Mouse (Mus musculus) ES-E14 (cell line): ENCODE measurements at regions not wholly inside any gene's neighbourhood (a gene's known extent, or its start where the extent isn't known, plus 50 kb on each side); places are given as distances from the start of the nearest gene placed in this dataset.

ENCODE experiments used
- DNase-seq: peaks from one replicate; pipeline ENCODE4 v3.0.0-alpha.2; 2013; ENCODE audit warnings: low read depth, low spot score
- H3K27ac ChIP-seq: 2 replicates; pipeline ENCODE4 v1.5.1; 2012; ENCODE audit warnings: low read depth, mild to moderate bottlenecking, low read length, moderate library complexity, mixed read lengths; ENCODE audit not compliant: poor library complexity, insufficient read depth, severe bottlenecking
- H3K36me3 ChIP-seq: 2 replicates; pipeline ENCODE4 v1.6.1; 2012; ENCODE audit warnings: mild to moderate bottlenecking, low read length, moderate library complexity, mixed read lengths; ENCODE audit not compliant: control insufficient read depth, poor library complexity, insufficient read depth, severe bottlenecking
- H3K4me1 ChIP-seq, 2 experiments: fragments of 150-350 bp in 1 of 2; sonication (generic) in 1 of 2; 2 replicates each; pipeline ENCODE4 v1.6.1; 2012; ENCODE audit warnings: low read length in 2 of 2, mild to moderate bottlenecking in 1 of 2, mixed read lengths in 1 of 2; ENCODE audit not compliant: control insufficient read depth in 2 of 2, insufficient read depth in 2 of 2, poor library complexity in 1 of 2
- H3K4me3 ChIP-seq, 2 experiments: fragments of 150-350 bp in 1 of 2; sonication (generic) in 1 of 2; 2 replicates each; pipeline ENCODE4 v1.5.1; 2012; ENCODE audit warnings: low read length in 2 of 2, low read depth in 1 of 2, mild to moderate bottlenecking in 1 of 2, mixed read lengths in 1 of 2; ENCODE audit not compliant: insufficient read depth in 1 of 2, poor library complexity in 1 of 2, severe bottlenecking in 1 of 2
- H3K9ac ChIP-seq: 2 replicates; pipeline ENCODE4 v1.6.1; 2012; ENCODE audit warnings: low read depth, mild to moderate bottlenecking, low read length, mixed read lengths; ENCODE audit not compliant: poor library complexity, insufficient read depth, severe bottlenecking
- H3K9me3 ChIP-seq: fragments of 150-350 bp; sonication (generic); 2 replicates; pipeline ENCODE4 v1.6.1; 2012; ENCODE audit warnings: low read depth, mild to moderate bottlenecking, low read length; ENCODE audit not compliant: control insufficient read depth, insufficient read depth
- CHD2 ChIP-seq: IDR thresholded peaks from 2 replicates; pipeline ENCODE4 v1.6.1; 2014; ENCODE audit warnings: mild to moderate bottlenecking, low read depth, low read length, inconsistent platforms
- HCFC1 ChIP-seq: IDR thresholded peaks from 2 replicates; pipeline ENCODE4 v1.6.1; 2012; ENCODE audit warnings: low read length, inconsistent platforms, borderline replicate concordance; ENCODE audit not compliant: insufficient read depth
- MAFK ChIP-seq: IDR thresholded peaks from 2 replicates; pipeline ENCODE4 v1.6.1; 2014; ENCODE audit warnings: mild to moderate bottlenecking, low read depth, low read length, inconsistent platforms; ENCODE audit not compliant: insufficient read depth
- ZC3H11A ChIP-seq: IDR thresholded peaks from 2 replicates; pipeline ENCODE4 v1.6.1; 2012; ENCODE audit warnings: low read depth, mild to moderate bottlenecking, inconsistent platforms, low read length, borderline replicate concordance
- ZNF384 ChIP-seq: IDR thresholded peaks from 2 replicates; pipeline ENCODE4 v1.6.1; 2012; ENCODE audit warnings: low read depth, low read length, inconsistent platforms
- in situ Hi-C, 2 experiments: fragments of 600-800 bp; cut with MboI; formaldehyde crosslinking; loops; one replicate each; pipeline ENCODE4 v1.15.1; 2025; ENCODE audit warnings: low sequenced_read_pairs in 2 of 2, inconsistent platforms in 1 of 2; ENCODE audit not compliant: unreplicated experiment in 2 of 2

DNA sequence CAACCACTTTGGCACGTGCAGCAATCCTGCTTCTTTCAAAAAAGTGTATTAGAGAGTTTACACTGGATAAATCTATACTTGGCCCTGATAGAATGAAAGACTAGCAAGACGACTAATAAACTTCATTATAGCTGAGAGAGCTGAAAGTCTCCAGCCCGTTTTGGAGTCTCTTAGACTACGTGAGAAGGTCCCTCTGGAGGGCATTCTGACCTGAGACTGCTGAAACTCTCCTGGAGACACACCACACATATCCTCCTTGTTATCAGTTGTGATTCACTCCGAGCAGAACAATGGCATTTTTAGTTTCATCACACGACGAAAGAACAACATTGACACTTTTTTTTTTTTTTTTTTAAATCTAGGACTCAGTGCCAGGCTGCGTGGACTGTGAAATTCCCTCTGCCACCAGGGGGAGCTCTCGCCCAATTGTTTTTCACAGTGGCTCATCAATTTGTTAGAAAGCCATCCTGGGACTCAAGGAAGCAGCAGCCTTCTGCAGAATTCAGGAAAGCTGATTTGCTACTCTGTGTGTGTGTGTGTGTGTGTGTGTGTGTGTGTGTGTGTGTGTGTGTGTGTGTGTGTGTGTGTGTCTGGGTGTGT is 1467.0 kb upstream of the Slc10a2 start:
- Histone ChIP-seq H3K4me1 (no peaks in the 10 kb centered on the region), H3K27ac (no peak overlapping the region), H3K36me3 (no peaks in the 10 kb centered on the region), H3K9ac (no peak overlapping the region), H3K4me3 (no peak overlapping the region), H3K9me3 (no peaks in the 10 kb centered on the region)
- DNase-seq: peak; percentile 38
- in situ Hi-C loops: no loop called here
- TF ChIP-seq ZC3H11A: 0 out of 2 replicates have a peak, but pooled peaks have one; percentile 35
- TF ChIP-seq CHD2: no peak
- TF ChIP-seq MAFK: no peak
- TF ChIP-seq ZNF384: peak; percentile 89

DNA sequence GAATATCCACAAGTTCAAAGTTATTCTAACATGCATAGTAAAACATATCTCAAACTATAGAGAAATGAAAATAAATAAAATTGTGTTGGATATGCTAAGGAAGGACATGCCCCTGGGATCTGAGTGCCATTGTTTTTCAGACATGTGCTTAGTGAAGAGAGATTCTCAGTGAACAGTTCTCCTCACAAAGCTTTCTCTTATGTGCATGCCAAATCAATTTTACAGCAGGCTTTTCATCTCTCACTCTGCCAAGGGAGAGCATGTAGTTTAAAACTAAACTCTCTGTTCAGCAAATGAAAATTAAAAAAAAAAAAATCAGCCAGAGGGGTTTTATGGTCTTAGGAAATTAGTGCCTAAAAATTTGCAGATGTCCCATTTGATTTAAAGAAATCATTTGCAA is 1445.8 kb upstream of the Slc10a2 start:
- in situ Hi-C loops: no loop called here
- H3K9me3 ChIP-seq: no peaks in the 10 kb centered on the region
- no peaks in the 10 kb centered on the region for H3K36me3 ChIP-seq
- no peak overlapping the region for H3K4me3 ChIP-seq
- TF ChIP-seq HCFC1 (no peak), MAFK (no peak), ZC3H11A (no peak), ZNF384 (no peak), CHD2 (no peak)
- no peak for DNase-seq
- no peak overlapping the region for H3K9ac ChIP-seq
- no peak overlapping the region for H3K27ac ChIP-seq
- H3K4me1 ChIP-seq: no peaks in the 10 kb centered on the region

DNA sequence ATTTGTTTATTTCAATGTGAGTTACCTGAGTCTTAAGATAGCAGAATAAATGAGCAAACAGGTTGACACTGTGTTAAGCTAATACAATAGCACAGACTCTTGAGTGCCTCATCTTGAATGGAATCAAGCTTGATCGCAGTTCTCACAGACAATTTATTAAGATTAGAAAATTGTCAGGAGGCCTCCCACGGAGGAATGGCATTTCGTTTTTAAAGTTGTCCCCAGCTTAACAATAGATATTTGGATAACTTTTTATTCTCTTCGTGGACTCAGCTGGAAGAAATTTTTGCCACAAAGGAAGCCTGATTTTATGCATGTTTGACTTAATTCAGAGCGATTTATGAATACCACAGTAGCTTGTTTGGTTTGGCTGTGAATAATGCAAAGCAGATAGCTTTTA is 1422.0 kb upstream of the Slc10a2 start:
- Histone ChIP-seq H3K9me3 (no peaks in the 10 kb centered on the region), H3K4me3 (no peak overlapping the region), H3K36me3 (no peaks in the 10 kb centered on the region), H3K4me1 (no peaks in the 10 kb centered on the region), H3K9ac (no peak overlapping the region), H3K27ac (no peak overlapping the region)
- DNase-seq: no peak
- in situ Hi-C loops: no loop called here
- TF ChIP-seq CHD2 (no peak), ZNF384 (no peak), ZC3H11A (no peak), HCFC1 (no peak), MAFK (no peak)

DNA sequence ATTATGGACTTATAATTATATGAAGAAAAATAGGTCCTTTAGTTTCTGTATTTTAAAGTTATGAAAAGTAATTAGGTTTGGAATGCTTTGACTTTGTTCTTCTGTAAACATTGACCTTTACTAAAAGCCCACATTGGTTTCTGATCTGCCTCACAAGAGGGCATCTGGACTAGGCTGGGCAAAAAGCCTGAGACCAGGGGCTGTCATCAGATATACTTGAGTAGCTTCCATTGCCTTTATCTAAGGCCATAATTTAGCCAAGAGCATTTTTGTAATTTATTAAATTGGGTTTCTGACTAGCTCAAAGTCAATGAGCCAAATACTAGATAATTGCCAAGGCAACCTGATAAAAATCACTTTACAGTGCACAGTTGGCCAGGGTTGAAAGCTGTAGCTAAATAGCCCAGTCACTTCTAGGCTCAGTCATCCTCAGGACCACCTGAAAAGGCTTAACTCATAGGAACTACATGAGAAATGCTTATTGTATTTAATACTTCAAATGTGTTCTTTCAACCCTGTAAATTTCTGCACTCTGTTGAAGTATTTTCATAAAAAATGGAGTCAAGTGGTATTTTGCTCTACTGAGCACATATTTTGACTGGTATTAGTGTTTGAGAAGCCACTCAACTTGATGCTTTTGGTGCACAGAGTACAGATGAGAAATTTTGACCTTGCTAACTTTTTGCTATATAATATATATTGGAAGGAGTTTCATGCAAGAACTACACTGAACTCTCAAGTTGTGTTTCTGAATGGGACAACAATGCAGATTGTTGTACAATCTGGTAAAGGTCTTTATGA is 1410.9 kb upstream of the Slc10a2 start:
- no peak for DNase-seq
- no peak overlapping the region for H3K4me3 ChIP-seq
- H3K9ac ChIP-seq: no peak overlapping the region
- no peak overlapping the region for H3K27ac ChIP-seq
- no peaks in the 10 kb centered on the region for H3K36me3 ChIP-seq
- in situ Hi-C loops: no loop called here
- H3K4me1 ChIP-seq: no peaks in the 10 kb centered on the region
- TF ChIP-seq MAFK: no peak
- no peaks in the 10 kb centered on the region for H3K9me3 ChIP-seq
